ENCODE assay signal across 10 mouse cellular contexts in genomic region chr17:86162672-86163071, GRCm38 (mm10). TPM values are rescaled to one million over a fixed set of nuclear protein-coding genes. Genes with fewer than 3 reads are reported as not detected.
A peak's percentile ranks its signal among the peaks of the same experiment; 100 is the strongest.
DNase-seq lines count a peak whose midpoint lies in the region; ATAC-seq and TF ChIP-seq lines count a peak whose summit lies in the region.
"Had no signal": no experiment of that assay in that cellular context is flagged by ENCODE, and none has a peak within 500 bp of the region (broad histone marks: within the 10 kb centered on the region; RNA-seq: fewer than 3 reads in every experiment).

No protein-coding gene starts in this region.

- in situ Hi-C loops in CH12.LX (cut with MboI; ENCODE audit: low pct_ligation_motif_present, low pct_unique_long_range_greater_than_20kb, low sequenced_read_pairs): loop anchor here (10.0 kb wide), 3 partner anchors 132 to 742 kb away; no protein-coding TSS in a partner anchor

- intact Hi-C loops in heart, postnatal 14 days (cut with DNase I): loop anchor here (1.0 to 2.0 kb wide), 3 partner anchors 130 to 744 kb away; no protein-coding TSS in a partner anchor

- TF ChIP-seq EP300 in CH12.LX (IDR thresholded peaks at IDR 0.05; ENCODE audit: low read length): no peak

- ATAC-seq in cerebellum, adult (ENCODE audit: insufficient number of reproducible peaks, low FRiP score, low TSS enrichment): no peak
- peak; percentile 1; the same call in 1 of the 2 replicates for ATAC-seq in intestine, embryonic 16.5 days
- no peak for ATAC-seq in hindbrain, embryonic 16.5 days

- no peak for TF ChIP-seq POLR2A in CH12.LX (IDR thresholded peaks at IDR 0.05; ENCODE audit: low read depth, low read length)

- TF ChIP-seq RAD21 in CH12.LX (IDR thresholded peaks at IDR 0.05; ENCODE audit: low read depth, low read length): no peak

- no peak overlapping the region for H3K4me2 ChIP-seq in CH12.LX (ENCODE audit: insufficient read depth, low read depth, poor library complexity, severe bottlenecking)
- H3K4me2 ChIP-seq in intestine, embryonic 16.5 days (ENCODE audit: low read depth, low read length): no peak overlapping the region
- H3K4me2 ChIP-seq in hindbrain, embryonic 16.5 days (ENCODE audit: low read length): no peak overlapping the region
- H3K4me2 ChIP-seq: forebrain, embryonic 13.5 days; heart, embryonic 15.5 days had no signal

- H3K9ac ChIP-seq in CH12.LX (ENCODE audit: insufficient read depth, low read depth): no peak overlapping the region
- H3K9ac ChIP-seq in intestine, embryonic 16.5 days (ENCODE audit: low read depth, low read length): no peak overlapping the region
- no peak overlapping the region for H3K9ac ChIP-seq in hindbrain, embryonic 16.5 days (ENCODE audit: low read depth, low read length)
- H3K9ac ChIP-seq: forebrain, embryonic 13.5 days; heart, embryonic 15.5 days had no signal

- H3K79me2 ChIP-seq in CH12.LX (replicated peaks; ENCODE audit: control insufficient read depth, extremely low read depth, insufficient read depth, poor library complexity, severe bottlenecking): peaks cover under 1% of the 10 kb centered on the region; the same call in 1 of the 2 replicates

- dilution Hi-C loops in CH12.LX (cut with MboI; ENCODE audit: extremely low pct_ligation_motif_present, extremely low pct_unique_long_range_greater_than_20kb, low sequenced_read_pairs): no loop called here

- peak overlapping the region; percentile 36; the same call in 1 of the 2 replicates for H3K27ac ChIP-seq in heart, embryonic 10.5 days
- H3K27ac ChIP-seq in CH12.LX (ENCODE audit: insufficient read depth, low read depth): 0 out of 2 replicates have a peak overlapping the region, but pooled peaks have one; percentile 8
- H3K27ac ChIP-seq in intestine, embryonic 16.5 days (ENCODE audit: low read length): no peak overlapping the region
- no peak overlapping the region for H3K27ac ChIP-seq in hindbrain, embryonic 16.5 days (ENCODE audit: low read depth, low read length)
- H3K27ac ChIP-seq: forebrain, embryonic 13.5 days; heart, embryonic 15.5 days had no signal

- 52% methylated on average over 15 of the region's 15 CpGs for WGBS in heart, embryonic 10.5 days
- 56% methylated on average over 15 of the region's 15 CpGs for WGBS in intestine, embryonic 16.5 days
- 61% methylated on average over 15 of the region's 15 CpGs for WGBS in hindbrain, embryonic 16.5 days

- H3K4me1 ChIP-seq in heart, embryonic 10.5 days: peaks cover 27% of the 10 kb centered on the region
- H3K4me1 ChIP-seq in CH12.LX (ENCODE audit: control insufficient read depth in 1 of 2, insufficient read depth in 2 of 2): peaks cover 21 to 56% of the 10 kb centered on the region in 2 experiments
- H3K4me1 ChIP-seq in intestine, embryonic 16.5 days (ENCODE audit: control insufficient read depth, insufficient read depth, low read length): peaks cover 18% of the 10 kb centered on the region
- H3K4me1 ChIP-seq in hindbrain, embryonic 16.5 days (ENCODE audit: control insufficient read depth, insufficient read depth, low read depth, low read length): no peaks in the 10 kb centered on the region; the same call in none of the 2 replicates

- H3K4me3 ChIP-seq in heart, embryonic 10.5 days: no peak overlapping the region
- no peak overlapping the region for H3K4me3 ChIP-seq in CH12.LX (replicated peaks in 1 of 3; ENCODE audit: low read depth in 2 of 3, low read length in 2 of 3, poor library complexity in 1 of 3)
- no peak overlapping the region for H3K4me3 ChIP-seq in intestine, embryonic 16.5 days (ENCODE audit: low read length)
- H3K4me3 ChIP-seq in hindbrain, embryonic 16.5 days (ENCODE audit: low read length): no peak overlapping the region
- H3K4me3 ChIP-seq: forebrain, embryonic 13.5 days; heart, embryonic 15.5 days had no signal

- no peaks in the 10 kb centered on the region for H3K9me3 ChIP-seq in heart, embryonic 10.5 days
- H3K9me3 ChIP-seq in CH12.LX (replicated peaks; ENCODE audit: low read length): no peaks in the 10 kb centered on the region
- no peaks in the 10 kb centered on the region for H3K9me3 ChIP-seq in intestine, embryonic 16.5 days (ENCODE audit: control insufficient read depth, low read length)
- H3K9me3 ChIP-seq in hindbrain, embryonic 16.5 days (ENCODE audit: control insufficient read depth, low read length): no peaks in the 10 kb centered on the region
- H3K9me3 ChIP-seq: forebrain, embryonic 13.5 days; heart, embryonic 15.5 days had no signal

- no peaks in the 10 kb centered on the region for H3K27me3 ChIP-seq in heart, embryonic 10.5 days (ENCODE audit: insufficient read depth, poor library complexity, severe bottlenecking)
- H3K27me3 ChIP-seq in CH12.LX (replicated peaks): no peaks in the 10 kb centered on the region
- H3K27me3 ChIP-seq in intestine, embryonic 16.5 days (replicated peaks; ENCODE audit: control insufficient read depth, insufficient read depth, low read length): no peaks in the 10 kb centered on the region
- peaks cover 5% of the 10 kb centered on the region; the same call in 1 of the 2 replicates for H3K27me3 ChIP-seq in hindbrain, embryonic 16.5 days (replicated peaks; ENCODE audit: control insufficient read depth, insufficient read depth, low read length)
- H3K27me3 ChIP-seq: heart, embryonic 15.5 days had no signal

- TF ChIP-seq CTCF in CH12.LX (conservative IDR thresholded peaks at IDR 0.05 in 1 of 2, IDR thresholded peaks at IDR 0.05 in 1 of 2; ENCODE audit: low read depth in 2 of 2, low read length in 2 of 2): no peak

- peak; percentile 47 for DNase-seq in cerebellum, adult 9-11 months
- peak; percentile 83 for DNase-seq in heart, embryonic 10.5 days (ENCODE audit: low spot score)
- DNase-seq in heart, postnatal 14 days: no peak
- DNase-seq in CH12.LX (ENCODE audit: extremely low read depth): no peak
- DNase-seq in adrenal gland, adult 8-10 months: no peak

- H3K36me3 ChIP-seq in heart, embryonic 10.5 days: no peaks in the 10 kb centered on the region
- H3K36me3 ChIP-seq in CH12.LX (replicated peaks in 1 of 2; ENCODE audit: control insufficient read depth in 1 of 2, insufficient read depth in 1 of 2, low read length in 1 of 2): peaks cover 0 to 2% of the 10 kb centered on the region in 2 experiments
- H3K36me3 ChIP-seq in intestine, embryonic 16.5 days (ENCODE audit: control insufficient read depth, insufficient read depth, low read length): no peaks in the 10 kb centered on the region
- no peaks in the 10 kb centered on the region for H3K36me3 ChIP-seq in hindbrain, embryonic 16.5 days (ENCODE audit: control insufficient read depth, insufficient read depth, low read length)
- H3K36me3 ChIP-seq: heart, embryonic 15.5 days had no signal

TF ChIP-seq in CH12.LX, 34 proteins besides CTCF, POLR2A, EP300 and RAD21:
- no peak for TF ChIP-seq SMC3 (IDR thresholded peaks at IDR 0.05; ENCODE audit: low read depth, low read length)
- TF ChIP-seq NELFE (IDR thresholded peaks at IDR 0.05; ENCODE audit: low read depth, low read length): no peak
- no peak for TF ChIP-seq SIN3A (IDR thresholded peaks at IDR 0.05; ENCODE audit: low read length)
- no peak for TF ChIP-seq CHD2 (IDR thresholded peaks at IDR 0.05; ENCODE audit: low read length)
- TF ChIP-seq KAT2A (IDR thresholded peaks at IDR 0.05; ENCODE audit: insufficient replicate concordance, low read length): no peak
- no peak for TF ChIP-seq ZMIZ1 (IDR thresholded peaks at IDR 0.05; ENCODE audit: low read depth, low read length)
- no peak for TF ChIP-seq POLR2AphosphoS2 (IDR thresholded peaks at IDR 0.05; ENCODE audit: low read depth, low read length)
- no peak for TF ChIP-seq IRF4 (IDR thresholded peaks at IDR 0.05; ENCODE audit: low read depth, low read length)
- TF ChIP-seq ZNF384 (IDR thresholded peaks at IDR 0.05; ENCODE audit: low read depth, low read length): no peak
- TF ChIP-seq ETS1 (conservative IDR thresholded peaks at IDR 0.05; ENCODE audit: low read depth, low read length): no peak
- TF ChIP-seq MAZ (IDR thresholded peaks at IDR 0.05; ENCODE audit: low read depth, low read length): no peak
- no peak for TF ChIP-seq MXI1 (IDR thresholded peaks at IDR 0.05; ENCODE audit: low read depth, low read length)
- TF ChIP-seq JUND (conservative IDR thresholded peaks at IDR 0.05; ENCODE audit: low read depth, low read length): no peak
- no peak for TF ChIP-seq CHD1 (IDR thresholded peaks at IDR 0.05; ENCODE audit: low read depth, low read length)
- TF ChIP-seq MEF2A (IDR thresholded peaks at IDR 0.05; ENCODE audit: borderline replicate concordance, low read depth, low read length): no peak
- no peak for TF ChIP-seq USF1 (IDR thresholded peaks at IDR 0.05; ENCODE audit: low read depth, low read length)
- TF ChIP-seq PAX5 (IDR thresholded peaks at IDR 0.05; ENCODE audit: low read length): no peak
- TF ChIP-seq MYC (IDR thresholded peaks at IDR 0.05; ENCODE audit: low read depth, low read length): no peak
- TF ChIP-seq BHLHE40 (IDR thresholded peaks at IDR 0.05; ENCODE audit: low read depth, low read length): no peak

RNA-seq across cellular contexts. Expression of gene Prkce, which starts 4.9 kb away (rescaled TPM):
- polyA plus RNA-seq in heart, embryonic 10.5 days (2016; fragmentation: Nextera tagmentation; extraction: Ambion mirVana): 9.4 and 12.5 TPM in 2 replicates
- total RNA-seq in heart, postnatal 14 days (2021): 10 to 100 TPM; 28.7 to 29.1 TPM
- total RNA-seq in CH12.LX (2012; rRNA removed) (10.2 and 11.4 TPM in 2 replicates), CH12.LX (2014; rRNA removed) (4.0 and 4.1 TPM in 2 replicates)
- 10.7 and 13.2 TPM in 2 replicates for polyA plus RNA-seq in CH12.LX (2012; ENCODE audit: insufficient read length, low read depth)
- 5.0 TPM in 2 replicates for polyA plus RNA-seq in intestine, embryonic 16.5 days (2015; fragmentation: Nextera tagmentation; extraction: Ambion mirVana)
- polyA plus RNA-seq in hindbrain, embryonic 16.5 days (2015; fragmentation: Nextera tagmentation; extraction: Ambion mirVana): 35.7 and 36.4 TPM in 2 replicates
- 10 to 100 TPM; 17.6 to 26.9 (median 22.3) TPM for total RNA-seq in adrenal gland, adult 8-10 months (2022)

RNA-seq across cellular contexts. Expression of gene Srbd1, which starts 17.7 kb away (rescaled TPM):
- 12.7 and 15.4 TPM in 2 replicates for polyA plus RNA-seq in heart, embryonic 10.5 days (2016; fragmentation: Nextera tagmentation; extraction: Ambion mirVana)
- 10 to 100 TPM; 12.0 to 13.0 TPM for total RNA-seq in heart, postnatal 14 days (2021)
- total RNA-seq in CH12.LX (2012; rRNA removed) (21.5 and 24.9 TPM in 2 replicates), CH12.LX (2014; rRNA removed) (24.8 and 25.7 TPM in 2 replicates)
- 33.0 and 34.5 TPM in 2 replicates for polyA plus RNA-seq in CH12.LX (2012; ENCODE audit: insufficient read length, low read depth)
- polyA plus RNA-seq in intestine, embryonic 16.5 days (2015; fragmentation: Nextera tagmentation; extraction: Ambion mirVana): 13.2 and 13.3 TPM in 2 replicates
- 13.3 and 13.7 TPM in 2 replicates for polyA plus RNA-seq in hindbrain, embryonic 16.5 days (2015; fragmentation: Nextera tagmentation; extraction: Ambion mirVana)
- total RNA-seq in adrenal gland, adult 8-10 months (2022): 10 to 100 TPM; 21.8 to 28.0 (median 25.7) TPM

Comparison
In these comparisons a context has a peak if more than half of its experiments do, and no peak if none do; other contexts are left out.
1. DNase-seq: peak in cerebellum, adult 9-11 months (single experiment) and heart, embryonic 10.5 days (single experiment); none in heart, postnatal 14 days (0 of 2), CH12.LX (single experiment) and adrenal gland, adult 8-10 months (single experiment).
2. H3K27ac ChIP-seq: peak in heart, embryonic 10.5 days (single experiment) and CH12.LX (single experiment); none in intestine, embryonic 16.5 days (single experiment) and hindbrain, embryonic 16.5 days (single experiment).